Mouse (Mus musculus) spleen, postnatal 10 days (tissue): ENCODE results near the gene Naa35.
A peak's percentile ranks its signal among the peaks of the same experiment; 100 is the strongest.
"Not testable (repeated sequence)": the region's sequence is repeated elsewhere in the genome, so short reads cannot be mapped to it uniquely, and the experiment has no call there.

Experiments
- DNase-seq, 2 experiments: peaks; one replicate each; pipeline ENCODE4 v3.0.0; 2021 to 2022; ENCODE audit warnings: low spot score in 2 of 2

Gene Naa35

DNA sequence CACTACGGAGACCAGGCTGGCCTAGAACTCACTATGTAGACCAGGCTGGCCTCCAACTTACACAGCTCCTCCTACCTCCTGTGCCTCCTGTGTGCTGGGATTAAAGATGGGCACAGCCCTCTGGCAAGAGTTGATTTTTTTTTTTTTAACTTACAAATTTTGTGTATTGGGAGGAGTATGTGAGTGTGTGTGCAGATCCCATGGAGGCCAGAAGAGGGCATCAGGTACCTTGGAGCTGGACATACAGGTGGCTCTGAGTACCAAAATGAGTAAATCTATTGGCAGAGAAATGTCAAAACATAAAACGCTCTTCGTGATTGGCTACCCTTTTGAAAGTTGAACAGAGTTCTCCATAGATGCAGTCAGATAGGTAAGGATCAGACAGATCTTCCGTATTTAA is 4.1 kb upstream of the Naa35 start:
- peak in 1 of 2 experiments; percentile 25 for DNase-seq

DNA sequence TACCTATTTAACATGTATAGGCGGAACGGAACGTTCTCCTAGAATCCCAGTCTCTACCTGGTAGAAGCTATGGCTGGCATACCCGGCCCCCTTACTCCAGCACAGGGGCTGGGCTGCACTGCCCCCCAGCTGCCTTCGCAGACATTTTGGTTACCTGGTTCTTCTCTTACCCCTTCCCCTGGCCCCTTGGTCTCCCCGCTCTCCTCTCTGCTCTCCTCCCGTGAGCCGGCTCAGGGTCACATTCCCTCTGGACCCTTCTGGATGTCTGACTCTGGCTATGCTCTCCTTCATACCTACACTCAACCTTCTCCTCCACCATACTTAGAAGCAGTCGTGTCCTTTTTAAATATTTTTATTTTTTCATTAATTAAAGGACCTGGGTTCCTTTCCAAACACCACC is 578 bp upstream of the Naa35 start:
- DNase-seq: peak; percentile 51 to 54

DNA sequence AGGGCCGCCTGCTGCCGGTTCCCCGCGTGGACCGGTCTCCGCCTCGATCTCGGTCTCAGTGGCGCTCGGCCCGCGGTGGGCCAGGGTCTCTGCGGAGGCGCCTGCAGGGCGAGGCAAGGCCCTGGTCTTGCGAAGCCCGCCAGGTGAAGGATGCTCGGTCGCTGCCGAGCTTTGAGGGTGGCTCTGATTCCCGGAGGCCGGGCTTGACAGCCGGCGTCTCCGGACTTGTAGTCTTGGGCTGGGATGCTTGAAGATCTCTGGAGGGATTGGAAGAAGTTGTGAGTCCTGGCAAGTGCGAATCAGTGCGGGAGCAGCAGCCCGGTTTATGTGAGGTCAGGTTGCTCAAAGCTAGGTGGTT is 568 bp downstream of the Naa35 start:
- DNase-seq: no peak

DNA sequence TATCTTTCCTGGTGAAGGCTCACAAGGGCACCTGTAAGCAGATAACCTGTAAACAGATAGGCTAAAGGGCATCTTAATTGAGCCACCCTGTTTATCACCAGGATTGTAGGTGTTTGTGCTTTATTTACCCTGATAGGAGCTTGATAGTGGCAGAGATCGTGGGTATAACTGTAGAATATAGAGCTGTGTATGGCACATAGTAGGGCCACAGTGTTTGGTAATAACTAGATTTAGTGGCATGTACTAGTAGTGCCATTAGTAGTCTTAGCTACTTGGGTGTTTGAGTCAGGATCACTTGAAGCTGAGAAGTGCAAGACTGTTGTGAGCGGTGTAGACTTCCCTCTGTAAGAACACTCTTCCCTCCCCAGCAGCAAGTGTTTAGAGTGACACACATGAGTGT is 2.1 kb downstream of the Naa35 start:
- DNase-seq: no peak

DNA sequence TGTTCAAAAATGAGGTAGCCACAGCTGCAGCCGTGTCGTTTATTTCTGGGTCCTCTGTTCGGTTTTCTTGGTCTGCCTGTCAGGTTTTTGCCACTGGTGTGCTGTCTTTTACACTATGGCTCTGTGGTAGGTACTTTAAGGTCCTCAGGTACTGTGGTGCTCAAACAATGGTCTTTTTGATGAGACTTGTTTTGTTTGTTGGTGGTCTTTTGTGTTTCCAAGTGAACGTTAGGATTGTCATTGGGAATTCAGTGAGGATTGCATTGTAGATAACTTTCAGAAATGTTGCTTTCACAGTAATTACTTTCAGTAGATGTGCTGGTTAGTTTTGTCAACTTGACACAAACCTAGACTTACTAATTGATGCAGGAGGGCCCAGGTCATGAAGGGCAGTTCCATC is 4.6 kb downstream of the Naa35 start:
- no peak for DNase-seq

DNA sequence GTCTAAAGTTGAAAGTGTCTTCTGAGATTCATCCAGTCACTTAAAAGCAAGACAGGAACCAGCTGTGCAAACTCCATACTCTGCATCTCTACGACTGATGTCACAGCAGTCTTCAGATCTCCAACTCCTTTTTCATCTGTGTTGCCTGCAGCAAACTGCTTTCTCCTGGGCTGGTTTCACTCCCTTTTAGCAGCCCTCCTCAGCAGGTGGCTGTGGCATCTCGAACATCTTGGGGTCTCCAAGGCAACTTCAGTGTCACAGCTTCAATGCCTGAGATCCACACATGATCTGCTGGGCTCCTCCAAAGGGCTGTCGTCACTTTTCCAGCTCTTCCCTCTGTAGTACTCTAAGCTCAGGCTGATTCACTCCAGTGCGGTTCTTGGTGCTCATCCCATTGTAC is 5.6 kb downstream of the Naa35 start:
- DNase-seq: no peak

DNA sequence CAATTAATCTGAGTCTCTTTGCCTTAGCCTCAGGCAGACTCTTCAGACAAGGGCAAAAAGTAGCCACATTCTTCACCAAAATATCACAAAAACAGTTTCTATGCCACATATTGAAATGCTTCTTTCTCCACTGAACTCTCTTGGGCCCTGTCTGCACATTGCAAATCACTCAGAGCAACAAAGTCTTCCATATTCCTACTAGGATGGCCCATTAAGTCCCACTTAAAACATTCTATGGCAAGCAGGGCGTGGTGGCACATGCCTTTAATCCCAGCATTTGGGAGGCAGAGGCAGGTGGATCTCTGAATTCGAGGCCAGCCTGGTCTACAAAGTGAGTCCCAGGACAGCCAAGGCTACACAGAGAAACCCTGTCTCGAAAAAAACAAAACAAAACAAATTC is 7.0 kb downstream of the Naa35 start:
- not testable (repeated sequence) for DNase-seq

DNA sequence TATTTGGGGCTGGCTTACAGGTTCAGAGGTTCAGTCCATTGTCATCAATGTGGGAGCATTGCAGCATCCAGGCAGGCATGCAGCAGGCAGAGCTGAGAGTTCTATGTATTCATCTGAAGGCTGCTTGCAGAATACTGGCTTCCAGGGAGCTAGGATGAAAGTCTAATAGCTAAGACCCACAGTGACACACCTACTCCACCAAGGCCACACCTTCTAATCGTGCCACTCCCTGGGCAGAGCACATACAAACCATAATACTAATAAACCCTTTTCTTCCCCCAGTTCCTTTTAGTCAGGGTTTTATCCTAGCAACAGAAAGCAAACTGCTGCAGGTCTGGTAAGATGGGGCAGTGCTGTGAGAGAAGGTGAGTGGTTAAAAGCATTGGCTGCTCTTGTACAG is 7.6 kb downstream of the Naa35 start:
- no peak for DNase-seq

DNA sequence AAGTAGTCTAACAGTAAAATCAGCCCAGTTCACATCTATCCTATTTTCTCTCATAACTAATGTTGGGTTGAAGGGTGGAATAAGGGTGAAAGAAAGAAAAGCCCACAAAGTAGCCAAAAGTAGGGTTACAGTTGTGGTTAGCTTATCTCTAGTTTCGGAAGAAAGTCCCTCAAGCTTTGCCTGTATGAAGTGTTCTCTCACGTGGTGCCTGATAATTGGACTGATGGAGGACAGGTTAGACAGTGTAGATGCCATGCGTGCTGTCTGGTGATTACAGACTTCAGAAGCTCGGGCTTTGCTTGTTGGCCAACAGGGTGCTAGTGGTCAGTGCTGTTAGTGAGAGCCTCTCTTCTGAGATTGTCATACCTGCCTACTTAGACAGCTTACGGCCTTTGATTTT is 18.0 kb downstream of the Naa35 start:
- no peak for DNase-seq

DNA sequence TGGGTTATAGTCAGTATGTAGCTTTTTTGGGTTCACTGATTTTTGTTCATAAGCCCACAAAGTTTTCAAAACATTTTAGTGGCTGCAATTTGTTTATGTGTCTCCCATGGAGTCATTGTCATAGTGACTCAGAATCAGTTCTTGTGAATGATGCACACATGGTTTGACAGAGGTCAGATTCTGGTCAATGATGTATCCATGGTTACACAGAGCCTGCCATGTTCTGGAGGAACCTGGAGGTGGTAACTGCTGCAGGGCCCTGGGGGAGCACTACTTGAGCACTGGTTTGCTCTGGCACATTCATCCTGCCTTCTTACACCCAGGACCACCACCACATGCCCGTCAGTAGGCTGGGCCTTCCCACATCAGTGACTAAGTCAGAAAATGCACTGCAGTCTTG is 19.5 kb downstream of the Naa35 start:
- no peak for DNase-seq

DNA sequence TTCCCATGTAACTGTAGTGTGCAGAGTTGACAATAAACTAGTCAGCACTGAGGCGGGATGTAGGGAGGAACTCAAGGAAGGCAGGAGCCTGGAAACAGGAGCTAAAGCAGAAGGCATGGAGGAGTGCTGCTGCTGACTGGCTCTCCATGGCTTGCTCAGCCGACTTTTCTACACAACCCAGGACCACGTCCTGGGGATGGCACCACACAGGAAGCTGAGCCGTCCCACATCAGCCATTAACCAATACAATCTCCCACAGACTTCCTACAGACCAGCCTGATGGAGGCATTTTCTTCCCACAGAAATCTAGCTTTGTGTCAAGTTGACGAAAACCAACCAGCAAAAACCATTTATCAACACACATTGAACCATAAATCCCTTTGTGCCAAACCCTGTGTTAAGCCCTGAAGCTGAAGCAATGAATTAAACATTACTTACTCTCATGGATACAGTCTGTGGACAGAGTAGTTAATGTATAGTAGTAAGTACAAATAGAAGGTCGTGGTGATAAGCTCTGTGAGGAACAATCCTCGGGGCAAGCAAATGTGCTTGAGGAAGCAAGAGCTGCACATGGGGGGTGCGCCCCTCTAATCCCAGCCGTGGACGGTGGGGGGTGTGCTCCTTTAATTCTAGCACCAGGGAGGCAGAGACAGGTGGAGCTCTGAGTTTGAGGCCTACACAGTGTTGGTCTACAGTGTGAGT is 20.3 kb downstream of the Naa35 start:
- DNase-seq: no peak

DNA sequence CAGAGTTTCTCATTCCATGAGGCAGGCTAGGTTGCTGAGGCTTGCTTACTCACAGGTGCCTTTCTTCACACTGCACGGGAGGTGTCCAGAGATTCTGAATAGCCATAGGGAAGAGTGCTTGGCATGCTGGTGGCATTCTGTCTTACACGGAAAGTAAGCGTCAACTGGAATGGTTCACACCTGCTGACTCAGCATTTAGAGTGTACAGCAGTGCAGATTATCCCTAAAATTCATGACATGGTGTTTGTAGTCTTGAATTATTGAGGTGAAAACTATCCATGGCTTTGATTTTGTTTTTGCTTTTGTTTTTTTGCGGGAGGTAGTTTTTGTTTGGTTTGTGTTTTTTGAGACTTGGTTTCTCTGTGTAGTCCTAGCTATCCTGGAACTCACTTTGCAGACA is 24.8 kb downstream of the Naa35 start:
- DNase-seq: no peak

DNA sequence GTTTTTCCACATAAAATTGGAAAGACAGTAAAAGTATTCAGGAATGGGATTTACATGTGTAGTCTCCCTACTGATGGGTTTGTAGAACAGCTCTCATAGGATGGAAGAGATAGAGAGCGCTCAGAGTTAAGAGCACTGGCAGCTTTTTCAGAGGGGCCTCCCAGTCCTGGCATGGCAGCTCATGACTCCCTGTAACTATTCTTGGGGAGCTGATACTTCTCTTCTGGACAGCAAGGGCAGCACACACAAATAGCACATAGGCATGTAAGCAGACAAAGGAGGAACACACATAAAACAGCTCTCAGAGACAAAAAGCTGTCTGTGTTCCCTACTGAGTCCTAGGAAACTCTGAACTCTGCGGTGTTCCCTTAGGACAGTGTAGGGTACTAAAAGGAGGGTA is 25.4 kb downstream of the Naa35 start:
- DNase-seq: no peak

DNA sequence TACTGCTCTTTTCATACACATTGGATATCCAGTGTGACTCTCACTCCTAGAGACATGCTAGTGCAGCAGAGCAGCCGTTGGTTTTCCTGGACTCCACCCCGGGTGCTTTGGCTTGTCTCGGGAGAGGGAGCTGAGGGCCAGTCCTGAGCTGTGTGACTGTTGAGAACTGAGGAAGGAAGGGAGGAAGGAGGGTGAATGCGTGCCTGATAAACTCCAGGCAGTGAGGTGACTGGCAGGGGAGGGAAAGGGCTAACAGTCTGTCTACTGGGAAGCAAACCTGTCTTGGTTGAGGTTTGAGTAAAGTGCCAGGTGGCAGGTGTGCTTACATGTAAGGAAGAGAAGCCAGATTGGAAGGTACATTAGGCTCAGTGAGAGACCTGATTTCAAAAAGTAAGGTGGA is 28.8 kb downstream of the Naa35 start:
- no peak for DNase-seq

DNA sequence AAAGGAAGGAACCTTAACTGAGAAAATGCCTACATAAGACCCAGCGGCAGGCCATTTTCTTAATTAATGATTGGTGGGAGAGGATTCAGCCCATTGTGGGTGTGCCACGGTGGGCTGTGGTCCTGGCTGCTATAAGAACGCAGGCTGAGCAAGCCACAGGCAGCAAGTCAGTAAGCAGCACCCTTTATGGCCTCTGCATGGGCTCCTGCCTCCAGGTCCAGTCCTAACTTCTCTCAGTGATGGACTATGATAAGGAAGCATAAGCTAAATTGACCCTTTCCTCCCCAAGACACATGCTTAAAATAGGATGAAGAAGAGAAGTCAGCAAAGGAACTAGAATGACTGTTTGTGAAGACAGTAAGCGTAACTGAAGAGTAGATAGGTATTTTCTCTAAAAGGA is 30.1 kb downstream of the Naa35 start:
- DNase-seq: no peak

DNA sequence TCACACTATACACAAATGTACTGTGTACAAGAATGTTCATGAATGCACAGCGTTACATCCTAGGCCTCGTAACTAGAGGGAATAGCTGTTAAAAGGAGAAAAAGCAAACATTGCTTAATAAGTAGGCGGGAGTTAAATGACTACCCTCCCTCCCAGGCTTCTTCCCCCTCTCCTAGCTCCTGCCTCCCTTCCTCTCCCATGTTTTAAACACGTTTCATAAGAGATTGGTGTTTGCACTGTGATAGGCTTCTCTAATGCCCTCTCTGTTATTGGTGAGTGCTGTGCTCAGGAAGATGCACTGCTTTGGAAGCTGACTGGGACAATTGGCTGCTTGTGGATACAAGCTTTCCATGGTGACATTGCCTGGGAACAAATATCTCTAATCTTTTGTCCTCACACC is 30.5 kb downstream of the Naa35 start:
- no peak for DNase-seq

DNA sequence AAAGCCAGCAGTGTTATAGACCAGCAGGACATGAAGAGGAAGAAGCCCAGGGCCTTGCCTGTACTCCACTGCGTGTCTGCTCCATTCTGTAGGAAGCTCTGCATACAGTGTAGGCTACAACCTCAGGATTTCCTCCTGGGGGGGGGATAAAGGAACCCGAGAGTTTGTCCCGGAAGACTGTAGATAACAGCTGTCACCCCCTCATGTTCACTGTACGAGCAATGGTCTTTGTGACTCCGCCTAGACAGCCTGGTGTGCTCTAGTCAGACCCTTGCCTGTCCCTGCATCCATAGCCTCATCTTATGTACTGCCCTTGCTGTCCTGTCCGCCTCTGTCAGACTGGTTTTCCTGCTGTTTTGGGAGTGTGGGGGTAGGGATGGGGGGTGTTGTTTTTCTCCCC is 33.4 kb downstream of the Naa35 start:
- DNase-seq: no peak

DNA sequence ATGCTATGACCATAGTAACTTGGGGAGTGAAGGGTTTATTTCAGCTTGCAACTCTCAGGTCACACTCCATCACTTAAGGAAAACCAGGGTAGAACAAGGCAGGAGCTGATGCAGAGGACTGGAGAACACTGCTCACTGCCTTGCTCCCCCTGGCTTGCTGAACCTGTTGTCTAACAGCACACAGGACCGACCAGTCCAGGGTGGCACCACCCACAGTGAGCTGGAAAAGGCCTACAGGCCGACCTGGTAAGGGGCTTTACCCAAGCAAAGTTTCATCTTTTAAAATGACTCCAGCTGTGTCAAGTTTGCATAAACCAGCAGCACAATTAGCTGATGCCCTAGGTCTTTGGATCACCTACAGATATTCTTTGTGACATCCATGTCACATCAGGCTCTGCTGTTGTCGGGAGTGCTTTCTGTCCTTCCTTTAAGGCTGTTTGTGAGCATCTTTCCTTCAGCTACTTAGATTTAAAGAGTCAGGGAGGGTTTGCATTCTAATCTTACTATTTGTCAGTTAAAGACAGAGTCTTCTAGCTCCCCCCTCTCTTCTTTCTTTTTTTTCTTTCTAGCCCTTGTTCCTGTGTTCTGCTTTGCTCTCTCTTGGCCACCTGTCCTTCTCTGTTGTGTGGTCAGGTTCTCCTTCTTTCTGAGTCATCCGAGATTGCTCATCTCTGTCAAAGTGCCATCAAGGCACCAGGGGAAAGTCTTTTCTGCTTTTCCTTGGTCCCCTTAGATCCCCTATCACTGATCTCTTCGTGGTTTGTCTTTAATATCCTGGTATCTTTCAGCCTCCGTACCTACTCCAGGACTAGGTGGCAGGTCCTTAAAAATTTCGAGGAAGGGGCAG is 36.8 kb downstream of the Naa35 start:
- DNase-seq: no peak

DNA sequence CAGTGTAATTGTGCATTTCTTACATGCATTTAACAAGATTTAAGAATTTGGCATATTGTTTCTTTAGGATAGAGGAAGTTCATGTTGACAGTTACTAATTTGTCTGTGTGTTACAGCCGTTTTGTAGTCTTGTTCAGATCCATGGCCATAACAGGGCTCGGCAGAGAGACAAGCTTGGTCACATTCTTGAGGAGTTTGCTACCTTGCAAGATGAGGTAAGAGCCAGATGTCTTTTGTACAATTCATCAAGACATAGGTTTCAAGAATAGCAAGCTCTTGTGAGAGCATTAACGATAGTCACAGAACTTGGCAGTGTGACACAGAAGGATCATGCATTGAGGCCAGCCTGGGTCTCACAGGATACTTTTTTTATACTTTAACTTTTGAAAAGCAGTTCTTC is 39.3 kb downstream of the Naa35 start:
- DNase-seq: no peak

DNA sequence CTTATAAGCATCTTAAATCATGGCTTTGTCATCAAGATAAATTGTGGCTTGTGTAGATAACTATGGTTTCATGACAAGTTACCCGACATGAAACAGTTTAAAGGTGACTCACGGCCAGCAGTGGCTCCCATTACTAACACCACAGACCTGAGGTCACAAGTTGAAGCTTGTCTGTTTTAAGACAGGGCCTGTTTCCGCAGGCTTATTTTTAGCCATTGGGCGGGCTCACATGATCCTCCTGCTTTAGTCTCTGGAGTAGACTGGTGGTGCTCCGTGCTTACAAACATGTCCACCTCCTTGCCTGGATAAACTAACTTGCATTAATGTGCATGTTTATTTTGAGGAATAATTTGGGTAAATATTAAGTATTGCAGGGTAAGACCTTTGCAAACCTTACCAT is 39.8 kb downstream of the Naa35 start:
- DNase-seq: no peak

DNA sequence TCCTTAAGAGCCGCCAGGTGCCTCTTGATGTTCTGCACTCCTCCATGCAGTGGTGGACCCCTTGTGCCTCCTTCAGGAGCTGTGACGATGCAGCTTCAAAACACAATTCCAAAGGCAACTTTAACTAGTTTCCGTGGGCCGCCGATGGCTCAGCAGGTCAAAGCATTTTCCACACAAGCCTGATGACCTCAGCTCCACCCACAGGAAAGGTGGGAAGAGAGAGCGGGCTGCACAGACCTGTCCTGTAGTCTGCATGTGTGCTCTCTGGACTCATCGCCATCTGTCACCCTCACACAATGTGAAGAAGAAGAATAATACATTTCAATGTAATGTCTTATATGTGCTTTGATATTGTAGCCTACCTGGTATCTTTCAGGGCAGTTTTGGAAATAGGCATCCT is 41.7 kb downstream of the Naa35 start:
- no peak for DNase-seq

DNA sequence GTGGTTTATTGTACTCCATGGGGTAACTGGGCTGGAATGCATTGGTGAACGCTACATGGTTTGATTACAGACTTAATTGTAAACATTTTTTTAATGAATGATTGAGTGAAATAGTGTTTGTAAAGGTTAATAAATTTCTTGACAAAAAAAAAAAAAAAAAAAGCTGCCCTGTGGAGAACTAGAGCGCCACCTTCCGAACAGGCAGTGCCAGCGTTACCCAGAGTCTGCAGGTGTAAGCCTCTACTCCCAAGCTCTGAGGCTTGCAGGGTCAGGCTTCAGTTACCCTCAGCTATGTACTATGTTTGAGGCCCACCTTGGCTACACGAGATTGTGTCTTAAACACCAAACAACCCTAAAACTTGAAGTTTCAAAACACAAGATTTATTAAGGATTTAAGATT is 49.6 kb downstream of the Naa35 start:
- no peak for DNase-seq

DNA sequence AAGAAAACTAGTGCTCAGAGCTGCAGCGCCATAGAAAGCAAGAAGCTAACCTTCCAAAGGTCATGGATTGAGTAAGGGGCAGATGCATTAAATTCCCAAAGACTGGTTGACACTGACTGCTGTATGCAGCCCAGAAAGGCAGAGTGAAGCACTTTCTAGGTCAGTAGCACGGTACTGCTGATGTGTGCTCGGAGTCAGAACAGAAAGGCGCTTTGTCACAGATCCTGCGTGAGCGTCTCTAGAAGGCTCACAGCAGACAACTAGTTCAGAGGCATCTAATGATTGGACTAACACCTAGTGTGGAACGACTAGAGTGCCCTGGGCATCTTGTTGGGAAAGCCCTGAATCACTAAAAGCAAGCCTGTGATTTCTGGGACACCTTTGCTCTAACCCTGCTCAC is 52.7 kb downstream of the Naa35 start:
- no peak for DNase-seq
